Mouse (Mus musculus) testis, adult 2 months (tissue): ENCODE data around the gene Angptl3.

Experiments used
- CTCF ChIP-seq: fragments of 200-500 bp; IDR thresholded peaks from 2 replicates; pipeline ENCODE4 v1.5.1; 2012; ENCODE audit warnings: low read depth, mild to moderate bottlenecking, inconsistent platforms, low read length, moderate library complexity; ENCODE audit not compliant: control insufficient read depth, insufficient read depth, insufficient replicate concordance
- POLR2A ChIP-seq: fragments of 200-500 bp; IDR thresholded peaks from 2 replicates; pipeline ENCODE4 v1.6.1; 2012; ENCODE audit warnings: low read depth, mild to moderate bottlenecking, inconsistent platforms, low read length, moderate library complexity; ENCODE audit not compliant: control insufficient read depth

DNA sequence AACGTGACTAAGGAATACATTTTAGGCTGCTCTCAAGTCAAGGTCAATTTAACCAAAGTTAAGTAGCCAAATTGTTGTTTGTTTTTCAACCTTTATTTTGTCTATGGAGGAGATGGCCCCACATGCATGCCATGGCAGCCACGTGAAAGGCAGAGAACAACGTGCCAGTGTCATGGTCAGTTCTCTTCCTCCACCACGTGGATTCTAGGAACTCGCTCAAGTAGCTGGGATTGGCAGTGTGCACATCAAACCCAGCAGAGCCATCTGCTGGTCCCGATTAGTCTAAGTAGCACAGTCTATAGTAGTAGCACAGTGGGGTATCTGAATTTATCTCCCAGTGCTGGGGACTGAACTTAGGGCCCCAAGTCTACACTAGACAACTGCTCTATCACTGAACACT lies 38.1 kb downstream of the Angptl3 start:
- TF ChIP-seq CTCF (no peak), POLR2A (no peak)
